Mouse (Mus musculus) G1E (cell line): ENCODE results near the gene Tspan18.

ENCODE experiments used
- CTCF ChIP-seq: IDR thresholded peaks from 2 replicates; pipeline ENCODE4 v1.5.1; 2012; ENCODE audit warnings: low read depth, low read length, inconsistent platforms, mixed read lengths
- GATA1 ChIP-seq: IDR thresholded peaks from 2 replicates; pipeline ENCODE4 v1.6.1; 2012; ENCODE audit warnings: borderline replicate concordance, low read length, inconsistent platforms, mixed read lengths
- POLR2AphosphoS5 ChIP-seq: IDR thresholded peaks from 2 replicates; pipeline ENCODE4 v1.6.1; 2012; ENCODE audit warnings: low read depth, low read length, inconsistent platforms; ENCODE audit not compliant: insufficient replicate concordance

DNA sequence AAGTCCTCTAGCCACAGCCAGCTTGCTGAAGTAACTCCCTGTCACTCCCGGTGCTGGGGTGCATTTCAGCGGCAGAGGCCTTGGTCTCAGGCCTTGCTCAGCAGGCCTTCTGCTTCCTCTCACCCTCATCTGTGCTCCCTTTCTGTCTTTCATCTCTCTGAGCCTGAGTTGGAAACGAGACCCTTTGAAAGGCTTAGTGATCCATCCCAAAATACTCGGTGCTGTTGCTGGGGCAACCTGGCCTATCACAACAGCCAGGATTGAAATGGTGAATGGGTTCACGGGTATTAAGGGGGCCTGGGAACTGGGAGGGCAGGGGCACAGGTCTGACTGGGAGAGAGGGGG, 105.9 kb downstream of the Tspan18 start:
- no peak for TF ChIP-seq CTCF
- no peak for TF ChIP-seq GATA1
- TF ChIP-seq POLR2AphosphoS5 = no peak
